15 mouse cellular contexts compared by ENCODE assay signal in genomic region chr6:144251222-144252170, GRCm38 (mm10).
A peak's percentile ranks its signal among the peaks of the same experiment; 100 is the strongest.
DNase-seq lines count a peak whose midpoint lies in the region; ATAC-seq lines count a peak whose summit lies in the region.
"Had no signal": no experiment of that assay in that cellular context is flagged by ENCODE, and none has a peak within 500 bp of the region (broad histone marks: within the 10 kb centered on the region; RNA-seq: fewer than 3 reads in every experiment).

No protein-coding gene starts in this region.

- no peaks in the 10 kb centered on the region for H3K36me3 ChIP-seq in embryonic facial prominence, embryonic 11.5 days (replicated peaks; ENCODE audit: control insufficient read depth, insufficient read depth, low read depth, low read length)
- no peaks in the 10 kb centered on the region for H3K36me3 ChIP-seq in hindbrain, embryonic 15.5 days

- no peak overlapping the region for H3K4me3 ChIP-seq in embryonic facial prominence, embryonic 11.5 days (ENCODE audit: low read depth, low read length)
- no peak overlapping the region for H3K4me3 ChIP-seq in hindbrain, embryonic 15.5 days

- no peak overlapping the region for H3K9ac ChIP-seq in embryonic facial prominence, embryonic 11.5 days (replicated peaks; ENCODE audit: low read length)
- H3K9ac ChIP-seq in hindbrain, embryonic 15.5 days: no peak overlapping the region
- H3K9ac ChIP-seq: liver, embryonic 14.5 days had no signal

- no peaks in the 10 kb centered on the region for H3K9me3 ChIP-seq in embryonic facial prominence, embryonic 11.5 days (replicated peaks; ENCODE audit: control insufficient read depth, low read length)
- H3K9me3 ChIP-seq in hindbrain, embryonic 15.5 days: no peaks in the 10 kb centered on the region

- 0 out of 2 replicates have a peak overlapping the region, but pooled peaks have one; percentile 2 for H3K27ac ChIP-seq in embryonic facial prominence, embryonic 11.5 days (replicated peaks; ENCODE audit: low read depth, low read length)
- H3K27ac ChIP-seq in hindbrain, embryonic 15.5 days (replicated peaks): no peak overlapping the region
- H3K27ac ChIP-seq: liver, embryonic 14.5 days had no signal

- WGBS in embryonic facial prominence, embryonic 11.5 days: 23% methylated on average over 18 of the region's 18 CpGs
- 14% methylated on average over 18 of the region's 18 CpGs for WGBS in hindbrain, embryonic 15.5 days

- intact Hi-C loops in heart, postnatal 25 days (cut with DNase I): no loop called here

- peak; percentile 77 for ATAC-seq in embryonic facial prominence, embryonic 11.5 days (replicated peaks; ENCODE audit: insufficient number of reproducible peaks, low FRiP score, low TSS enrichment, low read depth)
- ATAC-seq in hindbrain, embryonic 15.5 days (ENCODE audit: low FRiP score, low read depth): peak; percentile 67; the same call in 1 of the 2 replicates
- ATAC-seq in cerebellum, adult (ENCODE audit: insufficient number of reproducible peaks, low FRiP score, low TSS enrichment): no peak

- no peak overlapping the region for H3K4me2 ChIP-seq in embryonic facial prominence, embryonic 11.5 days (ENCODE audit: low read depth, low read length)
- no peak overlapping the region for H3K4me2 ChIP-seq in hindbrain, embryonic 15.5 days

- DNase-seq in WW6 (ENCODE audit: low read depth, low spot score): peak; percentile 60
- peak; percentile 76 for DNase-seq in embryonic facial prominence, embryonic 11.5 days (ENCODE audit: low spot score)
- peak; percentile 65 for DNase-seq in neural tube, embryonic 10.5 days (ENCODE audit: extremely low spot score, low spot score)
- DNase-seq in heart, postnatal 25 days (ENCODE audit: low spot score): no peak
- no peak for DNase-seq in frontal cortex, adult 2 months (ENCODE audit: extremely low spot score in 1 of 2, low spot score in 1 of 2)
- DNase-seq in adrenal gland, postnatal 14 days: no peak
- DNase-seq: adrenal gland, adult 2 months; cerebellum, postnatal 25 days; heart, postnatal 14 days; layer of hippocampus, adult 9-11 months; right cerebral cortex, postnatal 14 days had no signal

- peaks cover 2% of the 10 kb centered on the region; the same call in 1 of the 2 replicates for H3K4me1 ChIP-seq in embryonic facial prominence, embryonic 11.5 days (ENCODE audit: control insufficient read depth, insufficient read depth, low read length)
- peaks cover 14% of the 10 kb centered on the region for H3K4me1 ChIP-seq in hindbrain, embryonic 15.5 days (replicated peaks)

- no peaks in the 10 kb centered on the region for H3K27me3 ChIP-seq in embryonic facial prominence, embryonic 11.5 days (ENCODE audit: control insufficient read depth, insufficient read depth, low read length)
- no peaks in the 10 kb centered on the region for H3K27me3 ChIP-seq in hindbrain, embryonic 15.5 days
- H3K27me3 ChIP-seq: CH12.LX had no signal

Comparison
In these comparisons a context has a peak if more than half of its experiments do, and no peak if none do; other contexts are left out.
1. DNase-seq: peak in WW6 (single experiment), embryonic facial prominence, embryonic 11.5 days (single experiment) and neural tube, embryonic 10.5 days (single experiment); none in heart, postnatal 25 days (single experiment), frontal cortex, adult 2 months (0 of 2) and adrenal gland, postnatal 14 days (single experiment).